Mouse (Mus musculus) lung, postnatal 25 days (tissue): ENCODE data around the gene Myzap.

ENCODE experiments used
- DNase-seq: peaks from one replicate; pipeline ENCODE4 v3.0.0; 2022; ENCODE audit warnings: low spot score

Gene Myzap

DNA sequence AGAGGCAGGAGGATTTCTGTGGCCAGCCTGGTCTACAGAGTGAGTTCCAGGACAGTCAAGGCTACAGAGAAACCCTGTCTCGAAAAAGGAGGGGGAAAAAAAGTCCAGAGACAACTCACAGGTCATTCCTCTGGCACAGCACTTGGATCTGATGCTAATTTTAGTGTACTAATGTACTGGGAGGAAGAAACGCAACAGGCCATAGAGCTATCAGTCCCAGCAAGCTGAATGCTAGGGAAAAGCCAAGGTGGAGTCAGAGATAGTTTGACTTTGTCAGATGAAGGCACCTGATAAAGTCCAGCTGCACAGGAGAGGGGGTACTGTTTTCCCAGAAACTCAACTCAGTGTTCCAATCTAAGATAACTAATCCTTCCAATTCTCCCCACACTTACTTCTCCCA is 111.9 kb downstream of the Myzap start:
- DNase-seq: no peak

DNA sequence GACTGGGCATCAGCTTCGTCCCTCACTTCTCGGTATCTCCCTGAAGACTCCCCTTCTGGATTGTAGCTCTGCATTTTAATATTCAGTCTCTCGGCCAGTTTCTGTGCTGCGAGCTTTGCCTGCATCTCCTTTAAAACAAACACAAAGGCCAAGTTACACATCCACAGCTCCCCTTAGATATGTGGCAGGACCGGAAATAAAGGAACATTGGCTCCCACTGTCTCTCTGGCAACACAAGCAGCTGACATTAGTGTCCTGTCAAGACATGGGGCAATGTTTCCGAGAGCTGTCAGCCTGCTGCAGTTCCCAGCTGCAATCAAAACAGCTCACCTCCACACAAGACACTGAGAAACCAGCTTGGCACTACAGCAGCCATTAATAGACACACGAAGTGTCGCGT is 112.7 kb downstream of the Myzap start:
- no peak for DNase-seq

DNA sequence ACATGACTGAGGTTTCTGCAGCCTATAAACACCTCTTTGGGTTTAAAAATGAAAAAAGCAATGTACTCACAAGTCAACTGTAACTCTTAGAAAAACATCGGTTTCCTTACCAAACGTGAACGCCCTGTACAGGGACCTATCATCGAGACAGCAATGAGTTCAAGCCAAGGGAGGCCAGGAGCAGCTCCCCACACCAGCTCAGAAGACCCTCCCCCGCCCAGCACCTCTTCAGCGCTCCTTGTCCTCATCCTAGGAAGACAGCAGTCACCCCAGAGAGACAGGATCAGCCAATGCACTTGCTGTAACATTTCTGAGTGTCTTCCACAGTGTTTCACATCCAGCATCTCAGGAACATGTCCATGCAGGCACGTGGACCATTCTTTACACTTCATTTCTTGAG is 113.6 kb downstream of the Myzap start:
- DNase-seq: no peak

DNA sequence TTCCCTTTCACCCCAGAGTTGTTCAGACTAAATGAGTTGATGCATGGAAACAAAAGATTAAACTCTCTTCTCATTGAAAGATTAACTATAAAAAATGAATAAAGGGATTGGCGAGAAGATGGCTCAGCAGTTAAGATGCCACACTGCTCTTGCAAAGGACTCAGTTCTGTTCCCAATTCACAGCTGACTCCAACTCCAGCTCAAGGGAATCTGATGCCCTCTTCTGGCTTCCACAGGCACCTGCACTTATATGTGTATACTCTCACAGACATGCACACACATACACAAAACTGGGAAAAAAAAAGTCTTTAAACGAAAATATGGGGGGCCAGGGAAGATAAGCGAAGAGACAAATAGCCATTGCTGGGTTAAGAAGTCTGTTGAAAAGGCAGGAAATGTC is 115.6 kb downstream of the Myzap start:
- no peak for DNase-seq

DNA sequence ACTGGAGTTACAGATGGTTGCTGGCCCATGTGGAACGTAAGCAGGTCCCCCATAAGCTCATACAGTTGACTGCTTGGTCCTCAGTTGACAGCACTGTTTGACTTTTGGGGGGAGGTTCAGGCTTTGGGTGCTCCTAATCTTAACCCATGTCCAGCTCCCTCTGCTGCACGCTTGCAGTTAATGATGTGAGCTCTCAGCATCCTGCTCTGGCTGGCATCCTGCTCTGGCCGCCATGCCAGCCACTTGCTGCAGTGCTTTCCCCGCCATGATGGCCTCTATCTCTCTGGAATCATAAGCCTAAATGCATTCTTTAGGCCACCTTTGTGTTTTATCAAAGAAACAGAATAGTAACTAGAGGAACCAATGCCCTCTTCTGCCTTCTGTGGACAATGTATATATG is 116.6 kb downstream of the Myzap start:
- no peak for DNase-seq

DNA sequence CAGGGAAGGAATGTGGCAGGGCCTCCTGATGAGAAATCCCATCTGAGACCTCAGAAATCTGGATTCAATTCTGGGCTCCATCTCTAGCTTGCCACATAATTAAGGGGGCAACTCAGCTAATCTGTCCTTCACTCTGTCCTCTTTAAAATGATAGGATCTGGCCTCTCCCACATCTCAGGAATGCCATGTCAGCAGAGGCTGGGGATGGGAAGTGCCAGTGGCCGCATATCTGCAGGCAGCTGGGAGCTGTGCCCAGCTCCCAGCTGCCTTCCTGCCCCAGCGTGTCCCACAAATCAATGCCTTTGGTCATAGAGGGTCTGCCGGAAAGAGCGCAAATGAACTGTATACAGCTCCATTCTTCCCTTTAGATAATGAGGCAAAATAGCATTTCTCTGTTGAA is 124.7 kb downstream of the Myzap start:
- DNase-seq: no peak

DNA sequence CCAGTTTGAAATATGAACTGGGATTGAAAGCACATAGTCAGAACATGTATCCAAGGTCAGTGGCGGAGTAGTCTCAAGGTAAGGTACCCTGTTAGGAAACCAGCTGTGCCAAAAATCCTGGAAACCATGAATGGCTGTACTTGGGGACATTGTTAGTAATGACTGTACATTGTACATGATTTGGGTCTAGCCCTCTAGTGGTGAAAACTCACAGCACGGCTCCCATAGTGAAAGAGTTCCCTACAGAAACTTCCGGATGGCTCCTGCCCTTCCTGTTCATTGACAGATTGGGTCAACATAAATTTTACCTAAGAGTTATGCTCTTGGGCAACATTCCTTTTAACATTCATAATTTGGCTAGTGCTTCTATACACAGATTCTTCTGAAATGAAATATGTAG is 126.0 kb downstream of the Myzap start:
- DNase-seq: peak; percentile 7

DNA sequence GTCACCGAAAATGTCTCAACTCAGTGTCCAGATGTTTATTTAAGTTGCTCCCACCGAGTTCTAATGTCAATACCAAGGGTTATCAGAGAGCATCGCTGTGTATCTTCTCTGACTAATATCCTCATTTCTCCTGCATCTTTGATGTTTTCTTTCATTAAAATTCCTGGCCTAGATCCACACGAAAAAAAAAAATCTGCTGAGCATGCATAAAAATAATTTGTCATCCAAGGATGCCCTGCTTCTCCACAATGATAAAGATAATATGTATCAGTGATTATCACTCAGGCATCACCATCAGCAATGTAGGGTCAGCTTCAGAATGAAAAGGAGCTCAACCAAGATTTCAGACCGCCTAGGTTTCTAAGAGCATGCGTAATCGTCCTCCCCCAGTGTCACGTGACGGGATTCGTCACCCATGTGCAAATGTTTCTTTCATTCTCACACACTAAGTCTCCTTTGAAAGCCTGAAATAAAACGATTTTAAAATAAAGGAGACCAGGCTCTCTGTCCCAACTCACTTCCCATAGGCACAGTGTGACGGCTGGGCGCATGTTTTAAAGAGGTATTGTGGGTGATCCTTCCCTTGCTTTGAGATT is 129.0 kb downstream of the Myzap start:
- DNase-seq: no peak

DNA sequence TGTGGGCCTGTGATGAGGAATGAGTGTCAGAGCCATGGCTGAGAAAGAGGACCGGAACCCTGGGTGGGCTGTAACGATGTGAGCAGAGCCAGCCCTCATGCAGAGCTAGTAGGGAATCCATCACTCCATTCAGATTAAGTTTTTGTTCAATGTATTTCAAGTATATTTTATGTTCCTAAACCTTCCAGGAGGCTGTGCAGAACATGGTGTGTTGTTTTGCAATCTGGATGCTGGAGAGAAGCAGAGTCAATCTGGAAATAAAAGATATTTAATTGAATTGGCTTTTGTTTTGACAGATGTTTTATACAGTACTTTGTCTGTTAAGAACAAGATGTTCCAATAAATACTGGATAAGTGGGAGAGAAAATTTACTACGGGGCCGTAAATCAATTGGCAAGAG is 135.4 kb downstream of the Myzap start:
- DNase-seq: no peak
